Mouse (Mus musculus): ENCODE measurements around the gene Dnal1. TPM values are rescaled to one million over a fixed set of nuclear protein-coding genes. Genes with fewer than 3 reads are reported as not detected.

The Dnal1 gene
- under 1 TPM; 0.31 to 0.78 TPM for polyA plus RNA-seq (2017; shearing (Covaris generic))

DNA sequence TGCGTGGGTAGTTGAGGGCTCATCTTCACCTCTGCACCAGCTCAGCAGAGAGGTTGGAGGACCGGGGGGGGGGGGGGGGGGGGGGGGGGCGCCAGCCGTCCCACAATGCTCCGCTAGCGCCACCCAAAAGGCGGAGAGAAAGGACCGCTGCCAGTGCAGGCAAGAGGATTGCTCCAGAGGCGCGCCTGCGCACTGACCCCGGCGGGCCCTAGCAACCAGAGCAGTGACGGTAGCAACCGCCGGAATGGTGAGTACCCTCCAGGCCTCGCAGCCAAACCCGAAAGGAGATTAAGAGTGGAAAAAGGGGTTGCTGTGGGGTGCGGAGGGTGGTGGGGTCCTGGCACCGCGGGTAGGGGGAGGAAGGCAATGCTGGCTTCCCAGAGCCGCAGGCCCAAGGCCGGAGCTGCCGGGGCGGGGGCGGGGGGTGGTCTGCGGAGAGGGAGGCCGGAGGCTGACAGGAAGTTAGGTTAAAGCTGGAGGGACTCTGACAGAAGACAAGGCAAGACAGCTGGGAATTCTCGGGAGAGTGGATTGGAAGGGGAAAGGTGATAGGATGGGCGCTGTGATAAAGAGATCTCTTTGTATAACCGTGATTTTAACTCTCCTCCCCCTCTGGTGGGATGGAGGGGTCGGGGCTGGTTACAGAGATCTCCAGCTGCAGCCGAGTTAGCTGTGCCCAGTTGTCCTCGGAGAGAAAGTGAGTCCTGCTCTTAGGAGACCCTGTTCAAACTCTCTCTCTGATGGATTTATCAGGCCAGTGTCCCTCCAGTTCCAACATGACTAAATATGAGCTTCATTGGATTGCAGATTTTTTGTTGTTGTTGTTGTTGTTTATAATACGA, at the start of gene Dnal1:
TSS of gene Dnal1 (plus strand) at position 214 of the 842 bp plus-strand sequence.

DNA sequence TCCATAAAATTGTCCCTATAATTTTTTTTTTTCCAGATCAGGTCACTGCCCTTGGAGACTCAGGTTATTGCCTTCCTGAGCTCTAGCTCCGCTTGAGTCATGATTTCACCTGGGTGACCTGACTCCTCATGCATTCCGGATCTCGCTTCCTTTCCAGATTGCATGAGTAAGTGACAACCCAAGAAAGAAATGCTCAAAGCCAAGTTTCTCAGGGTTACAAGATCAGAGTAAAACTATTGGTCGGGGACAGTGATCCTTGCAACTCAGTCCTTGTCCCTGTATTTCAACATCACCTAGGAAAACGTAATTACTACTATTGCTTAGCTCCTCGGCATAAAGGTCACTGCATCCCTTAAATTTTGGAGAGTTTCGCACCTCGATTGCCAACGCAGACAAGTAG, 45.2 kb upstream of the Dnal1 start, which contains the start of gene Acot5:
TSS of gene Acot5 (plus strand) at position 340 of the 400 bp plus-strand sequence.

DNA sequence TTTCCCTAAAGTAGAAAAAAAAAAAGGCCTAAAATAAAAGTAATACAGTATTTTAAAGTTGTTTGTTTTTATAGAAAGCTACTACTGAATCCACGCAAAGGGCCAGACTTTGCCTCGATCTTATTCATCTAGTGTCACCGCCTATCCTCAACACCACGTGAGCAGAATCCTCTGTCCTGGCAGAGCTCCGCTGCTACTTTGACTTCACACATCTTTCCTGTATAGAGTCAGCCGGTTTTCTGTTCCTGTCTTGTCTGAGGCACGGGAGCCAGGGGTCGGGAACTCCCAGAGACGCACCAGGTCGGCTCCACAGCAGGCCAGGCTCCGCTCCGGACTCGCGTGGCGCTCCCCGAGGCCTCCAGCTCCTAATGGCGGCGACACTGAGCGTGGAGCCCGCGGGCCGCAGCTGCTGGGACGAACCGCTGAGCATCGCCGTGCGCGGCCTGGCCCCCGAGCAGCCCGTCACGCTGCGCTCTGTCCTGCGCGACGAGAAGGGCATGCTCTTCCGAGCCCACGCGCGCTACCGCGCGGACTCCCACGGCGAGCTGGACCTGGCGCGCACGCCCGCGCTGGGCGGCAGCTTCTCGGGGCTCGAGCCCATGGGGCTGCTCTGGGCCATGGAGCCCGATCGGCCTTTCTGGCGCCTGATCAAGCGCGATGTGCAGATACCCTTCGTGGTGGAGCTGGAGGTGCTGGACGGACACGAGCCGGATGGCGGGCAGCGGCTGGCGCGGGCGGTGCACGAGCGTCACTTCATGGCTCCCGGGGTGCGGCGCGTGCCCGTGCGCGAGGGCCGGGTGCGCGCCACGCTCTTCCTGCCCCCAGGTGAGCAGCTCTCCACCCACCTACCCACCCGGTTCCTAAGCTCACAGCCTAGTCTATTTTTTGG, 13.3 kb upstream of the Dnal1 start, which contains the start of gene Acot6:
TSS of gene Acot6 (plus strand) at position 51 of the 889 bp plus-strand sequence.

DNA sequence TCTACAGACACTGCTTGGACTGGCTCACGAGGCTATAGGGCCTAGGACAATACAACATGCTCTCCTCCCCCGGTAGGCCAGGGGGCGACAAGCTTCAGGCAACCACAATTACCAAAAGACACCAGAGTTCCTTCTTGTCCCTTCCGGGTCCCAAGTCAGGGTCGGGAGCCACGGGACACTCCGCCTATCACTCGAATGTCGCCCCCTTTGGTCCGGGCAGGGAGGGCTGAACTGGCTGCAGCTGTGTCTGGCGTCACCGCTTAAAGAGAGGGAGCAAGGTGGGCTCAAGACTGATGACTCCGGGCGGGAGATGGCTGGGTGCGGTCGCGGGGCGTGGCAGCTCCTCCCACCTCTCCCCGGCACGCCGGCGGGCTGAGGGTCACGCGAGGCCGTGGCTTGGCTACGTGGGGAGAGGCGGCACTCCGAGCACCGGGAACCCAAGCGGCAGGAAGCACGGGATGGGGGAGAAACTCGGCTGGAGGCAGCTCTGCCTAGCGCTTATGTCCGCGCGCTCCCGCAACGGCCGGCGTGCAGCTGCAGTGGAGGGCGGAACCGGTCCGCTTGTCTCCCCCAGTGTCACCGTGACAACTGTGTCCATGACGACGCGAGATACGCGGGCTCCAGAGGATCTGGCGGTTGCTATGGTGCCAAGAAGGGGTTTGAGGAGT, 33.9 kb downstream of the Dnal1 start, which contains the start of gene Pnma1:
TSS of gene Pnma1 (minus strand) at position 536 of the 668 bp plus-strand sequence.

Other genes starting within 250 kb of the Dnal1 start
- 10 to 100 TPM; 39.0 to 44.4 TPM for gene Numb, start 192.4 kb upstream of the Dnal1 start, polyA plus RNA-seq (2017; shearing (Covaris generic))
- 10 to 100 TPM; 24.4 to 39.3 TPM for gene Riox1, start 163.8 kb upstream of the Dnal1 start, polyA plus RNA-seq (2017; shearing (Covaris generic))
- gene Heatr4, start 129.5 kb upstream of the Dnal1 start, polyA plus RNA-seq (2017; shearing (Covaris generic)) = under 1 TPM in 1 of 2 experiments, not detected in 1; 0.51 TPM
- 1 to 10 TPM; 5.2 to 6.3 TPM for gene Acot2, start 126.5 kb upstream of the Dnal1 start, polyA plus RNA-seq (2017; shearing (Covaris generic))
- 1 to 10 TPM in 1 of 2 experiments, under 1 TPM in 1; 0.51 to 2.5 TPM for gene Acot1, start 104.9 kb upstream of the Dnal1 start, polyA plus RNA-seq (2017; shearing (Covaris generic))
- gene Acot4, start 76.0 kb upstream of the Dnal1 start, polyA plus RNA-seq (2017; shearing (Covaris generic)) = 1 to 10 TPM; 1.0 to 3.0 TPM
- gene Gm49366, start 75.4 kb upstream of the Dnal1 start, polyA plus RNA-seq (2017; shearing (Covaris generic)) = not detected
- under 1 TPM; 0.16 to 0.36 TPM for gene Acot3, start 62.2 kb upstream of the Dnal1 start, polyA plus RNA-seq (2017; shearing (Covaris generic))
- not detected for gene Acot5, start 45.0 kb upstream of the Dnal1 start, polyA plus RNA-seq (2017; shearing (Covaris generic))
- 1 to 10 TPM; 1.9 to 2.1 TPM for gene Acot6, start 13.7 kb upstream of the Dnal1 start, polyA plus RNA-seq (2017; shearing (Covaris generic))
- under 1 TPM in 1 of 2 experiments, not detected in 1; 0.17 TPM for gene Pnma1, start 34.1 kb downstream of the Dnal1 start, polyA plus RNA-seq (2017; shearing (Covaris generic))
- gene Elmsan1, start 104.5 kb downstream of the Dnal1 start, polyA plus RNA-seq (2017; shearing (Covaris generic)) = 10 to 100 TPM; 25.6 to 29.6 TPM
- gene Ptgr2, start 170.9 kb downstream of the Dnal1 start, polyA plus RNA-seq (2017; shearing (Covaris generic)) = 10 to 100 TPM; 32.6 to 34.1 TPM
- gene Zfp410, start 202.5 kb downstream of the Dnal1 start, polyA plus RNA-seq (2017; shearing (Covaris generic)) = 10 to 100 TPM; 57.7 to 72.5 TPM
- gene Coq6, start 247.3 kb downstream of the Dnal1 start, polyA plus RNA-seq (2017; shearing (Covaris generic)) = 10 to 100 TPM; 27.5 to 29.8 TPM
- gene Fam161b, start 247.5 kb downstream of the Dnal1 start, polyA plus RNA-seq (2017; shearing (Covaris generic)) = under 1 TPM; 0.46 to 0.98 TPM

All from inflammation-experienced regulatory T-cells (primary cell).